Mouse (Mus musculus): ENCODE measurements around the gene 4933415F23Rik.

DNA sequence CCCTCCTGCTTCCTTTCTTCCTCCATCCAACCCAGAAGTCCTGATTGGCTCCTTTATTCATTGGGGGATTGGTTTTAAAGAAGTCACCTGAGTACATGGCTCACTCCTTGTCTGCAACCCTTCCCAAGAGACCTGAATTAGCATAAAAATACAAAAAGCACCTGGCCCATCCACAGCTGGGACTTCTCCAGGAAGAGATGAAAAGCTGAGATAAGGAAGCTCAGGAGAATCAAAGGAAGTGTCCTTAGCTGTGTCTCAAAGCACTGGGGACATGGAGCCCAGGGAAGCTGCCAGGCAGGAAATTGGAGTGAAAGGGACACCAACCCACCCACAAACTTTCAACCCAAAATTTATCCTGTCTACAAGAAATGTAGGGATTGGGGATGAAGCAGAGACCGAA lies 7.1 kb upstream of the 4933415F23Rik start:
- TF ChIP-seq CTCF (IDR thresholded peaks at IDR 0.05; ENCODE audit: borderline replicate concordance, extremely low read depth, insufficient read depth, insufficient read length) (no peak), POLR2A (IDR thresholded peaks at IDR 0.05; ENCODE audit: borderline replicate concordance, extremely low read depth, insufficient read depth, insufficient read length, poor library complexity, severe bottlenecking) (no peak)
